Comparison of ENCODE assay signal across 9 mouse cellular contexts in genomic region chr1:184822678-184823077, GRCm38 (mm10). TPM values are rescaled to one million over a fixed set of nuclear protein-coding genes. Genes with fewer than 3 reads are reported as not detected.
DNase-seq lines count a peak whose midpoint lies in the region; ATAC-seq and TF ChIP-seq lines count a peak whose summit lies in the region.
"Had no signal": no experiment of that assay in that cellular context is flagged by ENCODE, and none has a peak within 500 bp of the region (broad histone marks: within the 10 kb centered on the region; RNA-seq: fewer than 3 reads in every experiment).

No protein-coding gene starts in this region.

- no peak for TF ChIP-seq CTCF in gastrocnemius, adult 2 months (IDR thresholded peaks at IDR 0.05)

- no peak for ATAC-seq in hindbrain, embryonic 15.5 days (ENCODE audit: low FRiP score, low read depth)
- ATAC-seq in neural tube, embryonic 11.5 days (ENCODE audit: insufficient read depth, low FRiP score, low TSS enrichment) = peak; percentile 69; the same call in 1 of the 2 replicates
- ATAC-seq in cerebellum, adult (ENCODE audit: insufficient number of reproducible peaks, low FRiP score, low TSS enrichment) = no peak

- intact Hi-C loops in gastrocnemius, adult 2 months (cut with DNase I) = no loop called here

- H3K27ac ChIP-seq in gastrocnemius, adult 2 months = peak overlapping the region; percentile 38
- no peak overlapping the region for H3K27ac ChIP-seq in hindbrain, embryonic 15.5 days (replicated peaks)
- H3K27ac ChIP-seq in neural tube, embryonic 11.5 days (ENCODE audit: low read depth, low read length) = no peak overlapping the region
- H3K27ac ChIP-seq: liver, embryonic 14.5 days had no signal

- WGBS in hindbrain, embryonic 15.5 days = 14% methylated on average over 11 of the region's 11 CpGs
- 23% methylated on average over 10 of the region's 11 CpGs for WGBS in neural tube, embryonic 11.5 days

- peak overlapping the region; percentile 46 for H3K4me2 ChIP-seq in hindbrain, embryonic 15.5 days
- H3K4me2 ChIP-seq in neural tube, embryonic 11.5 days (ENCODE audit: low read depth) = no peak overlapping the region

- H3K27me3 ChIP-seq in hindbrain, embryonic 15.5 days = no peaks in the 10 kb centered on the region
- H3K27me3 ChIP-seq in neural tube, embryonic 11.5 days (ENCODE audit: control insufficient read depth, insufficient read depth, low read length) = no peaks in the 10 kb centered on the region

- no peak overlapping the region for H3K9ac ChIP-seq in hindbrain, embryonic 15.5 days
- no peak overlapping the region for H3K9ac ChIP-seq in neural tube, embryonic 11.5 days (ENCODE audit: low read length)
- H3K9ac ChIP-seq: liver, embryonic 14.5 days had no signal

- DNase-seq in gastrocnemius, adult 2 months = peak; percentile 50
- no peak for DNase-seq in gastrocnemius, adult 18-20 months (ENCODE audit: low spot score)
- peak; percentile 42 for DNase-seq in urinary bladder, postnatal 14 days (ENCODE audit: low spot score)
- no peak for DNase-seq in urinary bladder, adult 2 months (ENCODE audit: low spot score)
- DNase-seq in neural tube, embryonic 11.5 days (ENCODE audit: low spot score) = peak; percentile 46
- no peak for DNase-seq in spleen, postnatal 10 days (ENCODE audit: low spot score in 2 of 2)

- peak overlapping the region; percentile 41 for H3K4me3 ChIP-seq in gastrocnemius, adult 2 months
- H3K4me3 ChIP-seq in hindbrain, embryonic 15.5 days = 0 out of 2 replicates have a peak overlapping the region, but pooled peaks have one; percentile 11
- no peak overlapping the region for H3K4me3 ChIP-seq in neural tube, embryonic 11.5 days (ENCODE audit: low read depth, low read length)

- H3K4me1 ChIP-seq in hindbrain, embryonic 15.5 days (replicated peaks) = peaks cover 22% of the 10 kb centered on the region
- no peaks in the 10 kb centered on the region for H3K4me1 ChIP-seq in neural tube, embryonic 11.5 days (ENCODE audit: control insufficient read depth, insufficient read depth, low read length)

- no peaks in the 10 kb centered on the region for H3K9me3 ChIP-seq in hindbrain, embryonic 15.5 days
- no peaks in the 10 kb centered on the region for H3K9me3 ChIP-seq in neural tube, embryonic 11.5 days (ENCODE audit: control insufficient read depth, low read length)

- peaks cover 17% of the 10 kb centered on the region; the same call in 1 of the 2 replicates for H3K36me3 ChIP-seq in hindbrain, embryonic 15.5 days
- no peaks in the 10 kb centered on the region for H3K36me3 ChIP-seq in neural tube, embryonic 11.5 days (ENCODE audit: control insufficient read depth, insufficient read depth, low read length)

RNA-seq across cellular contexts. Expression of gene Marc1, which starts 11.6 kb away (rescaled TPM):
- total RNA-seq in gastrocnemius, adult 2 months (2021) = not detected
- total RNA-seq in gastrocnemius, adult 18-20 months (2021) = under 1 TPM; 0.18 to 0.24 TPM
- polyA plus RNA-seq in urinary bladder, adult 2 months (2012; rRNA removed) = 0.40 and 0.62 TPM in 2 replicates
- polyA plus RNA-seq in hindbrain, embryonic 15.5 days (2015; fragmentation: Nextera tagmentation; extraction: Ambion mirVana) = 0.31 TPM in 1 of 2 replicates, not detected in the other
- 0.32 and 0.73 TPM in 2 replicates for polyA plus RNA-seq in neural tube, embryonic 11.5 days (2014; fragmentation: Nextera tagmentation; extraction: Ambion mirVana)

RNA-seq across cellular contexts. Expression of gene Marc2, which starts 23.6 kb away (rescaled TPM):
- 100 to 1,000 TPM; 126 to 170 TPM for total RNA-seq in gastrocnemius, adult 2 months (2021)
- total RNA-seq in gastrocnemius, adult 18-20 months (2021) = 100 to 1,000 TPM; 116 to 125 TPM
- 102 and 119 TPM in 2 replicates for polyA plus RNA-seq in urinary bladder, adult 2 months (2012; rRNA removed)
- polyA plus RNA-seq in hindbrain, embryonic 15.5 days (2015; fragmentation: Nextera tagmentation; extraction: Ambion mirVana) = 114 and 130 TPM in 2 replicates
- polyA plus RNA-seq in neural tube, embryonic 11.5 days (2014; fragmentation: Nextera tagmentation; extraction: Ambion mirVana) = 106 and 107 TPM in 2 replicates

Comparison
In these comparisons a context has a peak if more than half of its experiments do, and no peak if none do; other contexts are left out.
1. DNase-seq: peak in gastrocnemius, adult 2 months (single experiment), urinary bladder, postnatal 14 days (single experiment) and neural tube, embryonic 11.5 days (single experiment); none in gastrocnemius, adult 18-20 months (single experiment), urinary bladder, adult 2 months (single experiment) and spleen, postnatal 10 days (0 of 2).